Mouse (Mus musculus): ENCODE results near the gene Cep128.
"Not testable (repeated sequence)": the region's sequence is repeated elsewhere in the genome, so short reads cannot be mapped to it uniquely, and the experiment has no call there.

The Cep128 gene

GRCm38 (mm10) chr12:91384281-91385017, at the start of gene Cep128, which contains the start of gene Tshr:
Cep128 (minus strand) TSS chr12:91384409.
Tshr (plus strand) TSS chr12:91384563.
- DNase-seq (ENCODE audit: low spot score) = peak; percentile 94

- no peak for DNase-seq (ENCODE audit: low spot score)
Measured at GRCm38 (mm10) chr12:91427129-91427528, 42.9 kb upstream of the Cep128 start.

GRCm38 (mm10) chr12:91426499-91426898, 42.3 kb upstream of the Cep128 start:
- no peak for DNase-seq (ENCODE audit: low spot score)

- DNase-seq (ENCODE audit: low spot score) = peak; percentile 16
Measured at GRCm38 (mm10) chr12:91423125-91423820, 39.1 kb upstream of the Cep128 start.

- no peak for DNase-seq (ENCODE audit: low spot score)
Measured at GRCm38 (mm10) chr12:91421272-91421671, 37.1 kb upstream of the Cep128 start.

GRCm38 (mm10) chr12:91418791-91419190, 34.6 kb upstream of the Cep128 start:
- peak; percentile 11 for DNase-seq (ENCODE audit: low spot score)

GRCm38 (mm10) chr12:91416828-91417227, 32.6 kb upstream of the Cep128 start:
- DNase-seq (ENCODE audit: low spot score) = no peak

- no peak for DNase-seq (ENCODE audit: low spot score)
Measured at GRCm38 (mm10) chr12:91415112-91415511, 30.9 kb upstream of the Cep128 start.

- no peak for DNase-seq (ENCODE audit: low spot score)
Measured at GRCm38 (mm10) chr12:91412461-91413182, 28.4 kb upstream of the Cep128 start.

- DNase-seq (ENCODE audit: low spot score) = no peak
Measured at GRCm38 (mm10) chr12:91410306-91410705, 26.1 kb upstream of the Cep128 start.

- no peak for DNase-seq (ENCODE audit: low spot score)
Measured at GRCm38 (mm10) chr12:91401049-91401352, 16.8 kb upstream of the Cep128 start.

- DNase-seq (ENCODE audit: low spot score) = peak; percentile 62
Measured at GRCm38 (mm10) chr12:91400232-91401048, 16.2 kb upstream of the Cep128 start.

- no peak for DNase-seq (ENCODE audit: low spot score)
Measured at GRCm38 (mm10) chr12:91383516-91384264, 519 bp downstream of the Cep128 start.

- DNase-seq (ENCODE audit: low spot score) = no peak
Measured at GRCm38 (mm10) chr12:91369173-91369572, 15.0 kb downstream of the Cep128 start.

- DNase-seq (ENCODE audit: low spot score) = no peak
Measured at GRCm38 (mm10) chr12:91353783-91354182, 30.4 kb downstream of the Cep128 start.

GRCm38 (mm10) chr12:91338656-91339055, 45.6 kb downstream of the Cep128 start:
- not testable (repeated sequence) for DNase-seq (ENCODE audit: low spot score)

- no peak for DNase-seq (ENCODE audit: low spot score)
Measured at GRCm38 (mm10) chr12:91327527-91327926, 56.7 kb downstream of the Cep128 start.

- DNase-seq (ENCODE audit: low spot score) = peak; percentile 12
Measured at GRCm38 (mm10) chr12:91326104-91326503, 58.1 kb downstream of the Cep128 start.

- DNase-seq (ENCODE audit: low spot score) = no peak
Measured at GRCm38 (mm10) chr12:91315026-91315425, 69.2 kb downstream of the Cep128 start.

GRCm38 (mm10) chr12:91313974-91314587, 70.1 kb downstream of the Cep128 start:
- no peak for DNase-seq (ENCODE audit: low spot score)

- no peak for DNase-seq (ENCODE audit: low spot score)
Measured at GRCm38 (mm10) chr12:91312591-91312990, 71.6 kb downstream of the Cep128 start.
